Mouse (Mus musculus) granulocyte monocyte progenitor cell, adult 5-6 weeks (primary cell): ENCODE measurements around the gene Ska2. TPM values are rescaled to one million over a fixed set of nuclear protein-coding genes. Genes with fewer than 3 reads are reported as not detected.

Source experiments
- ATAC-seq: replicated peaks from 2 replicates; pipeline ENCODE4 v1.8.0; 2016; ENCODE audit warnings: mild to moderate bottlenecking, moderate TSS enrichment, inconsistent platforms; ENCODE audit not compliant: poor library complexity, severe bottlenecking
- total RNA-seq, 2 experiments: library from RNA; stranded (forward) in 1 of 2; stranded (reverse) in 1 of 2; fragments of 200-712, 200-1000 nt in 1 of 2; fragments of >200 nt in 1 of 2; fragmentation: Nextera tagmentation in 1 of 2; gene quantifications; 2 replicates each; pipeline ENCODE4 v1.2.3; 2014 to 2017

Gene Ska2
- total RNA-seq, 2 experiments from 2014 or later: 18.8 to 42.4 TPM

DNA sequence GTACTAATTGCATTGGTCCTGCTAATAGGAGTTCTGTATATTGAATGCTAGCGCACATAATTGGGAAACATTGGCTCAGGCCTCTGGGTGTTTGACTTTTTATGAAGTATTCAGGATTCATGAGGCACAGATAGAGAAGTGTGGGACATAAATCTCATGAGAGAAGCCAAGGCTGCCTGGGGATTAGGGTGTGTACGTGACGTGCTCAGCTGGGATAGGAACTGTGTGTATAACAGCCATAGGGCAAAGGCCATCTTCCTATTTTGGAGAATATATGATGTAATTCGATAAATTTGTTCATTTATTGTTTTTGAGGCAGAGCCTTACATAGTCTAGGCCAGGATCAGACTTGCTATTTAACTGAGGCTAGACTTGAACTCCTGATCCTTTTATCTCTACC lies 53.7 kb downstream of the Ska2 start:
- ATAC-seq: no peak

DNA sequence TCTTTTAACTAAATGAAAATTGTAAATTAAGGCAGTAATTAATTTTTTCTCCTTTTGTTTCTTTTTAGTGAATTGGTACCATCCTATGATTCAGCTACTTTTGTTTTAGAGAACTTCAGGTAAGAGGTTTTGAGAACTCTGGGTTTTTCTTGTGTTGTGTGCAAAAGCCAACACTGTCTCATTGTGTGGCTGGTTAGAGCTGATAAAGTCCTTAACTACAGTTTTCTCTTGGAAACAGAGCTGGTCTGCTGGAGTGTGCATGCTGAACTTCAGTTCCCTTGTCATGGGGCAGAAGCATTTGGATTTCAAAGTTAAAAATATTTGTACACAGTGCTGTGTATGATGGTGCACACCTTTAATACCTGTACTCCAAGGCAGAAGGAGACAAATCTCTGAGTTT lies 54.7 kb downstream of the Ska2 start:
- ATAC-seq: no peak

DNA sequence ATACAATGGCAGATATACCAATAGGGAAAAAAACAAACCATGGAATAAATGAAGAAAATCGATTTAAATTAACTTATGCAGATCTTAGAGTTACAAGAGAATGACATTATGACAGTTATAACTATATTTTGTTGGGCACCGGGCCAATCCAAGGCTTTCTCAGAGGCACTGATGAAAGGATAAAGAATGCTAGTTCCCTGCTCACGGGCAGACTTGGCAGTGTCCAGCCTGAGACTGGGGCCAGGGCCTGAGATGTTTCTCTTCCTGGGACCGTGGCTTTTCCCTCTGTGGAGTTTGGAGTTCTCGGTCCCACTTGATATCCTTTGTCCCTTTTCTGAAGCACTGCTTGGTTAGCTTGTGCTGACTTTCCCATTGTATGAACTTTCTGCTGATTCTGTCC lies 64.6 kb downstream of the Ska2 start:
- ATAC-seq: no peak

Other genes starting within 250 kb of the Ska2 start
- gene Ypel2, start 115.5 kb upstream of the Ska2 start, total RNA-seq (2014; fragmentation: Nextera tagmentation): 11.6 and 18.4 TPM in 2 replicates
- 6.7 and 6.9 TPM in 2 replicates for gene Ypel2, start 115.5 kb upstream of the Ska2 start, total RNA-seq (2017)
- 0.11 and 1.1 TPM in 2 replicates for gene Gdpd1, start 35.2 kb upstream of the Ska2 start, total RNA-seq (2014; fragmentation: Nextera tagmentation)
- 0.57 TPM in 1 of 2 replicates, not detected in the other for gene Gdpd1, start 35.2 kb upstream of the Ska2 start, total RNA-seq (2017)
- gene Smg8, start 22.5 kb upstream of the Ska2 start, total RNA-seq (2014; fragmentation: Nextera tagmentation): 17.5 and 19.5 TPM in 2 replicates
- gene Smg8, start 22.5 kb upstream of the Ska2 start, total RNA-seq (2017): 22.3 and 34.6 TPM in 2 replicates
- gene Prr11, start 526 bp upstream of the Ska2 start, total RNA-seq (2014; fragmentation: Nextera tagmentation): 8.6 and 15.1 TPM in 2 replicates
- 9.6 and 12.6 TPM in 2 replicates for gene Prr11, start 526 bp upstream of the Ska2 start, total RNA-seq (2017)
- gene Trim37, start 17.8 kb downstream of the Ska2 start, total RNA-seq (2014; fragmentation: Nextera tagmentation): 29.4 and 33.6 TPM in 2 replicates
- gene Trim37, start 17.8 kb downstream of the Ska2 start, total RNA-seq (2017): 53.0 and 67.6 TPM in 2 replicates
- 0.56 TPM in 1 of 2 replicates, not detected in the other for gene Ppm1e, start 249.8 kb downstream of the Ska2 start, total RNA-seq (2014; fragmentation: Nextera tagmentation)
- 1.8 and 2.0 TPM in 2 replicates for gene Ppm1e, start 249.8 kb downstream of the Ska2 start, total RNA-seq (2017)